Mouse (Mus musculus) limb, embryonic 10.5 days (tissue): ENCODE results near the gene Sncg. TPM values are rescaled to one million over a fixed set of nuclear protein-coding genes. Genes with fewer than 3 reads are reported as not detected.
"Not testable (repeated sequence)": the region's sequence is repeated elsewhere in the genome, so short reads cannot be mapped to it uniquely, and the experiment has no call there.

Experiments
- DNase-seq: peaks from one replicate; pipeline ENCODE4 v3.0.0-alpha.2; 2017; ENCODE audit warnings: low spot score
- H3K27ac ChIP-seq: fragments of 300-500 bp; sonication (generic); 2 replicates; pipeline ENCODE4 v1.5.1; 2016; ENCODE audit warnings: mild to moderate bottlenecking
- H3K27me3 ChIP-seq: fragments of 300-500 bp; sonication (generic); 2 replicates; pipeline ENCODE4 v1.6.1; 2016; ENCODE audit warnings: low read depth, mild to moderate bottlenecking; ENCODE audit not compliant: poor library complexity, severe bottlenecking
- H3K36me3 ChIP-seq: fragments of 300-500 bp; sonication (generic); 2 replicates; pipeline ENCODE4 v1.6.1; 2016; ENCODE audit warnings: mild to moderate bottlenecking, moderate library complexity
- H3K4me1 ChIP-seq: fragments of 300-500 bp; sonication (generic); 2 replicates; pipeline ENCODE4 v1.6.1; 2016
- H3K4me3 ChIP-seq: fragments of 300-500 bp; sonication (generic); 2 replicates; pipeline ENCODE4 v1.5.1; 2016; ENCODE audit warnings: mild to moderate bottlenecking, moderate library complexity
- H3K9me3 ChIP-seq: fragments of 300-500 bp; sonication (generic); replicated peaks from 2 replicates; pipeline ENCODE4 v1.6.1; 2016; ENCODE audit warnings: mild to moderate bottlenecking
- WGBS: fragments of 180-500 bp; shearing (Covaris S2); methylation state at CpG from one replicate; pipeline ENCODE4 v1.1.7; 2016; 5-methylcytosine and 5-hydroxymethylcytosine counted together
- polyA plus RNA-seq: library from polyadenylated mRNA; unstranded; fragments of >200 nt; fragmentation: Nextera tagmentation; extraction: Ambion mirVana; gene quantifications from 2 replicates; pipeline ENCODE4 v1.2.1, GENCODE M21; 2016

The Sncg gene
- polyA plus RNA-seq, 1 experiment from 2014 or later = 3.8 TPM

- WGBS = 92% methylated on average over 9 of the region's 9 CpGs
- peaks cover 12% of the 10 kb centered on the region for H3K4me1 ChIP-seq
- no peaks in the 10 kb centered on the region for H3K9me3 ChIP-seq
- H3K27me3 ChIP-seq = no peaks in the 10 kb centered on the region
- no peak for DNase-seq
- H3K27ac ChIP-seq = no peak overlapping the region
- H3K36me3 ChIP-seq = no peaks in the 10 kb centered on the region
- H3K4me3 ChIP-seq = no peak overlapping the region
Observed at GRCm38 (mm10) chr14:34382921-34383704, 8.5 kb upstream of the Sncg start.

- Histone ChIP-seq H3K27me3 (no peaks in the 10 kb centered on the region), H3K9me3 (no peaks in the 10 kb centered on the region), H3K4me1 (peaks cover 52% of the 10 kb centered on the region), H3K4me3 (peak overlapping the region; percentile 15), H3K27ac (peak overlapping the region; percentile 85), H3K36me3 (no peaks in the 10 kb centered on the region)
- peak; percentile 66 for DNase-seq
- WGBS = 48% methylated on average over 11 of the region's 11 CpGs
Observed at GRCm38 (mm10) chr14:34378560-34379331, 4.2 kb upstream of the Sncg start.

- Histone ChIP-seq H3K27ac (peak overlapping the region; percentile 85), H3K9me3 (no peaks in the 10 kb centered on the region), H3K4me1 (peaks cover 54% of the 10 kb centered on the region), H3K4me3 (0 out of 2 replicates have a peak overlapping the region, but pooled peaks have one; percentile 21), H3K27me3 (no peaks in the 10 kb centered on the region), H3K36me3 (no peaks in the 10 kb centered on the region)
- 85% methylated on average over 4 of the region's 4 CpGs for WGBS
- DNase-seq = no peak
Observed at GRCm38 (mm10) chr14:34377121-34377520, 2.5 kb upstream of the Sncg start.

- peaks cover 54% of the 10 kb centered on the region for H3K4me1 ChIP-seq
- peak overlapping the region; percentile 21 for H3K4me3 ChIP-seq
- no peaks in the 10 kb centered on the region for H3K36me3 ChIP-seq
- no peak for DNase-seq
- H3K9me3 ChIP-seq = no peaks in the 10 kb centered on the region
- H3K27ac ChIP-seq = peak overlapping the region; percentile 85
- WGBS = 74% methylated on average over 5 of the region's 5 CpGs
- H3K27me3 ChIP-seq = no peaks in the 10 kb centered on the region
Observed at GRCm38 (mm10) chr14:34375941-34376340, 1.4 kb upstream of the Sncg start.

- H3K4me3 ChIP-seq = peak within 1 kb of the TSS; percentile 21
- H3K27ac ChIP-seq = peak within 1 kb of the TSS; percentile 85
Observed at GRCm38 (mm10) chr14:34375415-34375904, 871 bp upstream of the Sncg start, which contains the start of gene Mmrn2. Gene Mmrn2, plus strand, starts transcription at chr14:34375465.

GRCm38 (mm10) chr14:34373581-34373980 lies 1.0 kb downstream of the Sncg start:
- DNase-seq = no peak
- Histone ChIP-seq H3K27ac (no peak overlapping the region), H3K9me3 (no peaks in the 10 kb centered on the region), H3K4me1 (peaks cover 47% of the 10 kb centered on the region), H3K27me3 (no peaks in the 10 kb centered on the region), H3K4me3 (no peak overlapping the region), H3K36me3 (no peaks in the 10 kb centered on the region)
- WGBS = 80% methylated on average over 6 of the region's 6 CpGs

More at GRCm38 (mm10) chr14:34375415-34375904, 871 bp upstream of the Sncg start, which contains the start of gene Mmrn2:
- H3K27me3 ChIP-seq = no peaks in the 10 kb centered on the region
- WGBS = 81% methylated on average over 13 of the region's 13 CpGs
- DNase-seq = no peak
- H3K4me1 ChIP-seq = peaks cover 54% of the 10 kb centered on the region
- H3K36me3 ChIP-seq = no peaks in the 10 kb centered on the region
- no peaks in the 10 kb centered on the region for H3K9me3 ChIP-seq

- H3K27ac ChIP-seq = no peak overlapping the region
- 85% methylated on average over 6 of the region's 6 CpGs for WGBS
- H3K4me3 ChIP-seq = no peak overlapping the region
- H3K4me1 ChIP-seq = peaks cover 38% of the 10 kb centered on the region
- peak; percentile 44 for DNase-seq
- H3K27me3 ChIP-seq = no peaks in the 10 kb centered on the region
- no peaks in the 10 kb centered on the region for H3K36me3 ChIP-seq
- no peaks in the 10 kb centered on the region for H3K9me3 ChIP-seq
Observed at GRCm38 (mm10) chr14:34372646-34373045, 1.9 kb downstream of the Sncg start.

- H3K36me3 ChIP-seq = no peaks in the 10 kb centered on the region
- peaks cover 29% of the 10 kb centered on the region for H3K4me1 ChIP-seq
- no peak overlapping the region for H3K4me3 ChIP-seq
- no peaks in the 10 kb centered on the region for H3K27me3 ChIP-seq
- DNase-seq = no peak
- H3K9me3 ChIP-seq = no peaks in the 10 kb centered on the region
- no peak overlapping the region for H3K27ac ChIP-seq
- 82% methylated on average over 2 of the region's 2 CpGs for WGBS
Observed at GRCm38 (mm10) chr14:34371763-34372162, 2.8 kb downstream of the Sncg start.

- Histone ChIP-seq H3K4me1 (peaks cover 22% of the 10 kb centered on the region), H3K27ac (no peak overlapping the region), H3K27me3 (no peaks in the 10 kb centered on the region), H3K36me3 (no peaks in the 10 kb centered on the region), H3K4me3 (no peak overlapping the region), H3K9me3 (no peaks in the 10 kb centered on the region)
- WGBS = 93% methylated on average over 3 of the region's 3 CpGs
- DNase-seq = no peak
Observed at GRCm38 (mm10) chr14:34370921-34371320, 3.7 kb downstream of the Sncg start.

- H3K4me3 ChIP-seq = no peak overlapping the region
- no peaks in the 10 kb centered on the region for H3K9me3 ChIP-seq
- H3K36me3 ChIP-seq = no peaks in the 10 kb centered on the region
- no peak overlapping the region for H3K27ac ChIP-seq
- H3K27me3 ChIP-seq = no peaks in the 10 kb centered on the region
- peaks cover 16% of the 10 kb centered on the region for H3K4me1 ChIP-seq
- no peak for DNase-seq
- 65% methylated on average over 3 of the region's 3 CpGs for WGBS
Observed at GRCm38 (mm10) chr14:34370203-34370602, 4.4 kb downstream of the Sncg start.

GRCm38 (mm10) chr14:34365147-34365507 lies 9.5 kb downstream of the Sncg start:
- Histone ChIP-seq H3K4me1 (peaks cover 14% of the 10 kb centered on the region), H3K27me3 (peaks cover 26% of the 10 kb centered on the region), H3K9me3 (no peaks in the 10 kb centered on the region), H3K4me3 (no peak overlapping the region), H3K36me3 (no peaks in the 10 kb centered on the region), H3K27ac (no peak overlapping the region)
- no peak for DNase-seq
- WGBS = 87% methylated on average over 2 of the region's 2 CpGs

- H3K27ac ChIP-seq, H3K9me3 ChIP-seq, DNase-seq, H3K36me3 ChIP-seq: not testable (repeated sequence)
- Histone ChIP-seq H3K4me3 (peak overlapping the region; percentile 53), H3K27me3 (peaks cover 26% of the 10 kb centered on the region), H3K4me1 (peaks cover 14% of the 10 kb centered on the region)
- WGBS = 81% methylated on average over 15 of the region's 15 CpGs
Observed at GRCm38 (mm10) chr14:34364254-34365146, 10.1 kb downstream of the Sncg start.
